Mouse (Mus musculus) spleen, adult 2 months (tissue): ENCODE data around the gene Mstn. TPM values are rescaled to one million over a fixed set of nuclear protein-coding genes. Genes with fewer than 3 reads are reported as not detected.

Experiments used
- DNase-seq, 2 experiments: peaks; one replicate each; pipeline versions ENCODE4 v3.0.0 to v3.0.0-alpha.2; 2012 to 2021; ENCODE audit warnings: low spot score in 2 of 2, low read depth in 1 of 2
- H3K27ac ChIP-seq: fragments of 200-500 bp; 2 replicates; pipeline ENCODE4 v1.5.1; 2012; ENCODE audit warnings: low read length, inconsistent platforms; ENCODE audit not compliant: insufficient read depth
- H3K27me3 ChIP-seq: fragments of 200-500 bp; 2 replicates; pipeline ENCODE4 v1.6.1; 2012; ENCODE audit warnings: mild to moderate bottlenecking, moderate library complexity, low read length, inconsistent platforms; ENCODE audit not compliant: control insufficient read depth, insufficient read depth
- H3K36me3 ChIP-seq: fragments of 200-500 bp; 2 replicates; pipeline ENCODE4 v1.6.1; 2012; ENCODE audit warnings: mild to moderate bottlenecking, low read length, inconsistent platforms; ENCODE audit not compliant: control insufficient read depth, insufficient read depth
- H3K4me1 ChIP-seq: fragments of 200-500 bp; 2 replicates; pipeline ENCODE4 v1.6.1; 2011; ENCODE audit warnings: inconsistent platforms; ENCODE audit not compliant: control insufficient read depth, insufficient read depth, insufficient read length
- H3K4me3 ChIP-seq: fragments of 200-500 bp; 2 replicates; pipeline ENCODE4 v1.5.1; 2011; ENCODE audit warnings: mild to moderate bottlenecking, inconsistent platforms; ENCODE audit not compliant: insufficient read depth, insufficient read length; ENCODE audit errors: extremely low read depth
- CTCF ChIP-seq: fragments of 200-500 bp; IDR thresholded peaks from 2 replicates; pipeline ENCODE4 v1.5.1; 2011; ENCODE audit warnings: mild to moderate bottlenecking, inconsistent platforms; ENCODE audit not compliant: insufficient read depth, insufficient read length, insufficient replicate concordance; ENCODE audit errors: extremely low read depth
- POLR2A ChIP-seq: fragments of 200-500 bp; IDR thresholded peaks from 2 replicates; pipeline ENCODE4 v1.6.1; 2011; ENCODE audit warnings: low read depth, low read length, inconsistent platforms
- WGBS: fragments of 180-500 bp; shearing (Covaris S2); methylation state at CpG from one replicate; pipeline ENCODE4 v1.1.7; 2018; 5-methylcytosine and 5-hydroxymethylcytosine counted together
- polyA plus RNA-seq: library from polyadenylated mRNA; depleted of rRNA; stranded (reverse); fragments of >200 nt; gene quantifications from 2 replicates; pipeline ENCODE4 v1.2.3, GENCODE M21; 2012; rRNA removed

Mstn gene
- polyA plus RNA-seq, 1 experiment, result not detected

DNA sequence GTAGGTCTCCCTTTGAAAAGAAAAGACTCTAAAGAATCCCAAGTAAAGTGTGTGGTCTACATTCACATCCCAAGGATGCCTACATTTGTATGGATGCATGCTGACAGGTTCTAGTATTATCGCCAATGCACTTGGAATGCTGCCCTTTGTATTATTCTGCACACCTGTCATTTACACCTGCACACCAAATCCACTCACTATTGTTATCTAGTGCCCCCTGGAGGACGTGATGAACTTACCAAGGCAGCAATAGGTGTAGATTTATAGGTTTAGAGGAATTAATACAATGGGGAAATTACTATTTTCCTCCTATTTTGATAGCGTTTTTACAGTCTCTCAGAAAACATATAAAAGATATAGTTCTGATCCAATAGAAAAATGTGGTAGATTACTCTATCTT, 31.7 kb downstream of the Mstn start:
- Histone ChIP-seq H3K27ac (no peak overlapping the region), H3K36me3 (no peaks in the 10 kb centered on the region), H3K27me3 (no peaks in the 10 kb centered on the region), H3K4me1 (no peaks in the 10 kb centered on the region), H3K4me3 (no peak overlapping the region)
- no peak for DNase-seq
- WGBS, result 43% methylated on average over 3 of the region's 3 CpGs
- TF ChIP-seq CTCF (no peak), POLR2A (no peak)

DNA sequence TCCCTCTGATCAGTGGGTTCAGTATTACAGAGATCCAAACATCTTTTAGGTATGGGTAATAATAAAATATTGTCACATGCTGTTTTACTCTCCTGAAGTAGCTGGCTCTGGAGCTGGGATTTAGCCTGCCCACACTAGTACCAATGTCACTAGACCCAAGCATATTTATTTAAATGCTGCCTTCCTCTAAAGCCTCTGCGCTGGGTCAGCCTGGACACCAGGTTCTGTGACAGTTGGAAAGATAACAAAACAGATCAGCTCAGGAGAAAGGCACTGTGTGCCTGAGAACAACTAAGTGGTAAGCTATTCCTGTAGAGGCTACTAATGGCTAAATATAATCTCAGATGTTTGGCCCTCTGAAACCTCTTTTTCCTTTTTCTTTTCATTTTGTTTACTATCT, 49.1 kb downstream of the Mstn start:
- Histone ChIP-seq H3K27ac (no peak overlapping the region), H3K36me3 (no peaks in the 10 kb centered on the region), H3K27me3 (no peaks in the 10 kb centered on the region), H3K4me3 (no peak overlapping the region), H3K4me1 (no peaks in the 10 kb centered on the region)
- no peak for DNase-seq
- TF ChIP-seq POLR2A (no peak), CTCF (no peak)
- WGBS, result 82% methylated on average over 1 of the region's 1 CpGs

Other genes starting within 250 kb of the Mstn start
- 11.3 and 12.1 TPM in 2 replicates for gene Inpp1, start 244.0 kb upstream of the Mstn start, polyA plus RNA-seq
- gene Hibch, start 216.7 kb upstream of the Mstn start, polyA plus RNA-seq, result 7.4 and 7.6 TPM in 2 replicates
- gene 1700019D03Rik, start 41.5 kb upstream of the Mstn start, polyA plus RNA-seq, result 0.28 and 0.51 TPM in 2 replicates
- gene 1700019A02Rik, start 126.0 kb downstream of the Mstn start, polyA plus RNA-seq, result not detected in 2 replicates
- 1.5 and 3.2 TPM in 2 replicates for gene Pms1, start 235.4 kb downstream of the Mstn start, polyA plus RNA-seq
- 4.8 and 5.6 TPM in 2 replicates for gene Ormdl1, start 235.5 kb downstream of the Mstn start, polyA plus RNA-seq
- 14.6 and 23.0 TPM in 2 replicates for gene Gm28778, start 235.5 kb downstream of the Mstn start, polyA plus RNA-seq